Mouse (Mus musculus) urinary bladder, postnatal 0 days (tissue): ENCODE results near the gene Cryzl1. TPM values are rescaled to one million over a fixed set of nuclear protein-coding genes. Genes with fewer than 3 reads are reported as not detected.

Source experiments
- polyA plus RNA-seq: library from polyadenylated mRNA; unstranded; fragments of >200 nt; fragmentation: Nextera tagmentation; extraction: Ambion mirVana; gene quantifications from 2 replicates; pipeline ENCODE4 v1.2.1, GENCODE M21; 2015

The Cryzl1 gene
- 44.5 and 53.2 TPM in 2 replicates for polyA plus RNA-seq

GRCm38 (mm10) chr16:91728123-91729065 lies at the start of gene Cryzl1:
TSS of gene Cryzl1 (minus strand) at chr16:91728975.

DNA sequence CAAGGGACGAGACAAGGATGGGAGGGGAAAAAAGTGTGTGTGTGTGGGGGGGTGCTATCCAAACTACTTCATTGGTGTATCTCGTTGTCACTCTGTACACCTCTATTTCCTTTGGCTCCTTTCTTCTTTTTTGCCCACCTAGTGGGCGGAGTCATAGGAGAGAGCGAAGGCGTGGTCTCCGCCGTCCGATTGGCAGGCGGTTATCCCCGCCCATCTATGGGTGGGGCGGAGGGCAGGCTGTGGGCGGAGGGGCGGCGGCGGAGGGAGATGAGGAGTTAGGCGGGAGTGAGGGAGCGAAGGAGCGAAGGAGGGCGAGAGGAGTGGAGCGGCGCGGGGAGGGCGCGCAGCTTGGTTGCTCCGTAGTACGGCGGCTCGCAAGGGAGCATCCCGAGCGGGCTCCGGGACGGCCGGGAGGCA lies 299 bp upstream of the Cryzl1 start, which contains the start of gene Itsn1:
Gene Itsn1 (plus strand): TSS at position 216 of the 417 bp plus-strand sequence.

GRCm38 (mm10) chr16:91688619-91689334 lies 40.0 kb downstream of the Cryzl1 start, which contains the start of gene Donson:
TSS of gene Donson (minus strand) at chr16:91688770.

DNA sequence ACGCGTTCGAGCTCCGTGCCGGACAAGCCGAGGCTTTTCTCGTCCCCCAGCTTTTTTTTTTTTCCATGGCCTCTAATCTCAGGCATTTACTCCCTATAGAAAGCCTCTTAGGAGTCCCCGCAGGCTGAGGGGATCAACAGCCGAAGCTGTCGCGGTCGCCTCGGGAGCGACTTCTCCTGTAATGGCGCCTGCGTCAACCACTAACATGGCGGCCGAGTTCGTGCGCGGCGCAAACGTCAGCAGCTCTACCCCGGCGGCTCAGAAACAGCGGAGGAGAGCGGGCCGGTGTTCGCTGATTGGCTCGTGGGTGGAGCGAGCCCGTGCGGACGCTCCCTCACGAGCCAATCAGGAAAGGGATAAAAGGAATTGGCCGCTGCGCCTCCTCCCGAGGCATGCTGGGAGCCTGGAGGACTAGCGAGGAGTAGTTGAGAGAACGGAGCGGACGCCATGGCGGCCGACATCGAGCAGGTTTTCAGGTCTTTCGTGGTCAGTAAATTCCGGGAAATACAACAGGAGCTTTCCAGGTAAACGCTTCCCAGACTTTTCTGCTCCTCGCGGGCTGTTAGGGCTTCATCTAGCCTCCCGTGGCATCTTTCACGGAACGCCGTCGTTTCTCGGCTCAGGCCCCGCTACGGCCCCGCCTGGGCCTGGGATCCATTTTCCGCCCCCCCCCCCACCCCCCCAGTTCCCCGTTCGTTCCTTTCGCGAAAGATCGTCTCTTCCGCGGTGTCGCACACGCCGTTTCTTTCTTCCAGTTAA lies 81.1 kb downstream of the Cryzl1 start, which contains the start of gene Son:
Gene Son (plus strand): TSS at position 46 of the 759 bp plus-strand sequence.

GRCm38 (mm10) chr16:91646681-91647419 lies 81.9 kb downstream of the Cryzl1 start, which contains the start of gene Gart:
TSS of gene Gart (minus strand) at chr16:91646952.

Other genes starting within 250 kb of the Cryzl1 start
- 24.7 and 27.5 TPM in 2 replicates for gene Ifnar1, start 243.7 kb downstream of the Cryzl1 start, polyA plus RNA-seq
- gene Ifngr2, start 181.9 kb downstream of the Cryzl1 start, polyA plus RNA-seq = 47.8 and 50.0 TPM in 2 replicates
- gene Tmem50b, start 131.2 kb downstream of the Cryzl1 start, polyA plus RNA-seq = 58.6 and 69.2 TPM in 2 replicates
- 0.81 and 1.3 TPM in 2 replicates for gene Dnajc28, start 109.9 kb downstream of the Cryzl1 start, polyA plus RNA-seq
- 40.9 and 43.8 TPM in 2 replicates for gene Gart, start 82.0 kb downstream of the Cryzl1 start, polyA plus RNA-seq
- gene Son, start 81.5 kb downstream of the Cryzl1 start, polyA plus RNA-seq = 56.2 and 65.8 TPM in 2 replicates
- gene Donson, start 40.2 kb downstream of the Cryzl1 start, polyA plus RNA-seq = 6.8 and 7.8 TPM in 2 replicates
- gene Itsn1, start 306 bp upstream of the Cryzl1 start, polyA plus RNA-seq = 13.2 and 17.4 TPM in 2 replicates